Mouse (Mus musculus) MEL (cell line): ENCODE measurements around the gene Psme4. TPM values are rescaled to one million over a fixed set of nuclear protein-coding genes. Genes with fewer than 3 reads are reported as not detected.

ENCODE experiments used
- DNase-seq: peaks from one replicate; pipeline ENCODE4 v3.0.0; 2011; ENCODE audit warnings: low read depth, low spot score
- H3K27ac ChIP-seq: 2 replicates; pipeline ENCODE4 v1.5.1; 2012; ENCODE audit warnings: low read depth, mild to moderate bottlenecking, control low read depth, low read length, moderate library complexity; ENCODE audit not compliant: control insufficient read depth
- H3K27me3 ChIP-seq, 2 experiments: fragments of 150-350 bp in 1 of 2; sonication (generic) in 1 of 2; 2 replicates each; pipeline ENCODE4 v1.6.1; 2012; ENCODE audit warnings: low read length in 2 of 2, mild to moderate bottlenecking in 2 of 2, improper control_type of control experiment in 1 of 2, moderate library complexity in 1 of 2; ENCODE audit not compliant: insufficient read depth in 2 of 2, control insufficient read depth in 1 of 2
- H3K36me3 ChIP-seq, 2 experiments: 2 replicates each; pipeline ENCODE4 v1.6.1; 2012 to 2014; ENCODE audit warnings: low read length in 2 of 2, improper control_type of control experiment in 1 of 2, inconsistent platforms in 1 of 2, mild to moderate bottlenecking in 1 of 2; ENCODE audit not compliant: insufficient read depth in 2 of 2, control insufficient read depth in 1 of 2
- H3K4me1 ChIP-seq, 2 experiments: fragments of 150-350 bp in 1 of 2; sonication (generic) in 1 of 2; 2 replicates each; pipeline ENCODE4 v1.6.1; 2012; ENCODE audit warnings: low read length in 2 of 2, improper control_type of control experiment in 1 of 2, mild to moderate bottlenecking in 1 of 2; ENCODE audit not compliant: insufficient read depth in 2 of 2, control insufficient read depth in 1 of 2
- H3K4me3 ChIP-seq, 2 experiments: fragments of 150-350 bp in 1 of 2; sonication (generic) in 1 of 2; 2 replicates each; pipeline ENCODE4 v1.5.1; 2012; ENCODE audit warnings: low read depth in 2 of 2, low read length in 2 of 2, mild to moderate bottlenecking in 2 of 2, moderate library complexity in 2 of 2, control low read depth in 1 of 2, improper control_type of control experiment in 1 of 2; ENCODE audit not compliant: control insufficient read depth in 1 of 2, insufficient read depth in 1 of 2
- H3K79me2 ChIP-seq: 2 replicates; pipeline ENCODE4 v1.6.1; 2012; ENCODE audit warnings: mild to moderate bottlenecking, low read length, moderate library complexity; ENCODE audit not compliant: control insufficient read depth, poor library complexity, insufficient read depth
- H3K9ac ChIP-seq: 2 replicates; pipeline ENCODE4 v1.6.1; 2012; ENCODE audit warnings: low read depth, mild to moderate bottlenecking, control low read depth, low read length, moderate library complexity; ENCODE audit not compliant: control insufficient read depth, poor library complexity, severe bottlenecking
- H3K9me3 ChIP-seq: fragments of 150-350 bp; sonication (generic); replicated peaks from 2 replicates; pipeline ENCODE4 v1.6.1; 2012; ENCODE audit warnings: mild to moderate bottlenecking, low read length, improper control_type of control experiment, moderate library complexity; ENCODE audit not compliant: insufficient read depth
- CHD1 ChIP-seq: IDR thresholded peaks from 2 replicates; pipeline ENCODE4 v1.6.1; 2012; ENCODE audit warnings: low read depth, mild to moderate bottlenecking, inconsistent platforms, low read length, improper control_type of control experiment
- CHD2 ChIP-seq: IDR thresholded peaks from 2 replicates; pipeline ENCODE4 v1.6.1; 2011; ENCODE audit warnings: low read length, improper control_type of control experiment
- E2F4 ChIP-seq: IDR thresholded peaks from 2 replicates; pipeline ENCODE4 v1.6.1; 2011; ENCODE audit warnings: low read depth, low read length, improper control_type of control experiment, borderline replicate concordance
- ETS1 ChIP-seq: IDR thresholded peaks from 2 replicates; pipeline ENCODE4 v1.6.1; 2012; ENCODE audit warnings: low read depth, mild to moderate bottlenecking, inconsistent platforms, low read length, improper control_type of control experiment, moderate library complexity
- GABPA ChIP-seq: IDR thresholded peaks from 2 replicates; pipeline ENCODE4 v1.6.1; 2012; ENCODE audit warnings: low read depth, mild to moderate bottlenecking, inconsistent platforms, low read length, improper control_type of control experiment, moderate library complexity
- GATA1 ChIP-seq: IDR thresholded peaks from 2 replicates; pipeline ENCODE4 v1.6.1; 2011; ENCODE audit warnings: low read depth, low read length, improper control_type of control experiment
- HCFC1 ChIP-seq: IDR thresholded peaks from 2 replicates; pipeline ENCODE4 v1.6.1; 2012; ENCODE audit warnings: low read depth, mild to moderate bottlenecking, inconsistent platforms, low read length, improper control_type of control experiment, moderate library complexity
- JUND ChIP-seq: IDR thresholded peaks from 2 replicates; pipeline ENCODE4 v1.6.1; 2011; ENCODE audit warnings: low read depth, mild to moderate bottlenecking, improper control_type of control experiment, low read length
- MEF2A ChIP-seq: IDR thresholded peaks from 2 replicates; pipeline ENCODE4 v1.6.1; 2014; ENCODE audit warnings: low read depth, mild to moderate bottlenecking, inconsistent platforms, low read length, improper control_type of control experiment; ENCODE audit not compliant: poor library complexity, insufficient replicate concordance, severe bottlenecking; ENCODE audit errors: extremely low read depth
- MXI1 ChIP-seq: IDR thresholded peaks from 2 replicates; pipeline ENCODE4 v1.6.1; 2011; ENCODE audit warnings: mild to moderate bottlenecking, low read depth, low read length, improper control_type of control experiment
- MYC ChIP-seq: IDR thresholded peaks from 2 replicates; pipeline ENCODE4 v1.6.1; 2011; ENCODE audit warnings: low read depth, mild to moderate bottlenecking, low read length, improper control_type of control experiment, moderate library complexity
- POLR2A ChIP-seq, 2 experiments: IDR thresholded peaks; 2 replicates each; pipeline ENCODE4 v1.6.1; 2011 to 2012; ENCODE audit warnings: low read length in 2 of 2, mild to moderate bottlenecking in 2 of 2, control low read depth in 1 of 2, improper control_type of control experiment in 1 of 2, low read depth in 1 of 2, moderate library complexity in 1 of 2; ENCODE audit not compliant: control insufficient read depth in 1 of 2, insufficient read depth in 1 of 2, poor library complexity in 1 of 2
- POLR2AphosphoS2 ChIP-seq: IDR thresholded peaks from 2 replicates; pipeline ENCODE4 v1.6.1; 2011; ENCODE audit warnings: low read length, improper control_type of control experiment
- SIN3A ChIP-seq: IDR thresholded peaks from 2 replicates; pipeline ENCODE4 v1.6.1; 2012; ENCODE audit warnings: low read length, improper control_type of control experiment, inconsistent platforms
- TAL1 ChIP-seq: IDR thresholded peaks from 2 replicates; pipeline ENCODE4 v1.6.1; 2012; ENCODE audit warnings: mild to moderate bottlenecking, inconsistent platforms, low read length, moderate library complexity, mixed read lengths
- UBTF ChIP-seq: IDR thresholded peaks from 2 replicates; pipeline ENCODE4 v1.6.1; 2012; ENCODE audit warnings: low read depth, mild to moderate bottlenecking, inconsistent platforms, low read length, improper control_type of control experiment, moderate library complexity, borderline replicate concordance; ENCODE audit not compliant: insufficient read depth
- USF1 ChIP-seq: IDR thresholded peaks from 2 replicates; pipeline ENCODE4 v1.6.1; 2014; ENCODE audit warnings: low read depth, mild to moderate bottlenecking, inconsistent platforms, low read length, improper control_type of control experiment, moderate library complexity
- USF2 ChIP-seq, 2 experiments: IDR thresholded peaks; 2 replicates each; pipeline ENCODE4 v1.6.1; 2011 to 2012; ENCODE audit warnings: improper control_type of control experiment in 2 of 2, low read length in 2 of 2, borderline replicate concordance in 1 of 2, inconsistent platforms in 1 of 2, low read depth in 1 of 2, mild to moderate bottlenecking in 1 of 2; ENCODE audit not compliant: insufficient read depth in 1 of 2
- ZC3H11A ChIP-seq: IDR thresholded peaks from 2 replicates; pipeline ENCODE4 v1.6.1; 2012; ENCODE audit warnings: low read depth, mild to moderate bottlenecking, inconsistent platforms, low read length, improper control_type of control experiment
- ZMIZ1 ChIP-seq: IDR thresholded peaks from 2 replicates; pipeline ENCODE4 v1.6.1; 2012; ENCODE audit warnings: low read depth, mild to moderate bottlenecking, inconsistent platforms, low read length, improper control_type of control experiment, moderate library complexity
- polyA plus RNA-seq, 2 experiments: library from polyadenylated mRNA; stranded (reverse) in 1 of 2; unstranded in 1 of 2; fragments of >175 nt in 1 of 2; fragments of >200 nt in 1 of 2; gene quantifications; 2 replicates each; pipeline versions ENCODE4 v1.2.1 to v1.2.4; 2012; ENCODE audit warnings: low replicate concordance in 2 of 2, low read depth in 1 of 2; ENCODE audit not compliant: insufficient read length in 2 of 2, insufficient read depth in 1 of 2, missing spikeins in 1 of 2
- total RNA-seq: library from RNA; depleted of rRNA; stranded (reverse); fragments of 300-350 nt; gene quantifications from 2 replicates; pipeline ENCODE4 v1.2.3, GENCODE M21; 2012

Psme4 gene
- total and polyA plus RNA-seq, 3 experiments, result 42.5 to 96.4 (median 45.6) TPM

GRCm38 (mm10) chr11:30777498-30777897 lies 6.0 kb downstream of the Psme4 start:
- Histone ChIP-seq H3K9me3 (no peaks in the 10 kb centered on the region), H3K79me2 (peaks cover 62% of the 10 kb centered on the region), H3K4me1 (peaks cover 11 to 12% of the 10 kb centered on the region in 2 experiments), H3K36me3 (peaks cover 2 to 35% of the 10 kb centered on the region in 2 experiments; a peak in 3 of 4 replicates), H3K27me3 (no peaks in the 10 kb centered on the region), H3K9ac (no peak overlapping the region), H3K27ac (no peak overlapping the region), H3K4me3 (no peak overlapping the region)
- TF ChIP-seq GATA1, result peak; percentile 33; the same call in 1 of the 2 replicates
- TF ChIP-seq POLR2AphosphoS2, result no peak
- no peak for TF ChIP-seq CHD2
- no peak for TF ChIP-seq JUND
- DNase-seq, result peak; percentile 62

DNA sequence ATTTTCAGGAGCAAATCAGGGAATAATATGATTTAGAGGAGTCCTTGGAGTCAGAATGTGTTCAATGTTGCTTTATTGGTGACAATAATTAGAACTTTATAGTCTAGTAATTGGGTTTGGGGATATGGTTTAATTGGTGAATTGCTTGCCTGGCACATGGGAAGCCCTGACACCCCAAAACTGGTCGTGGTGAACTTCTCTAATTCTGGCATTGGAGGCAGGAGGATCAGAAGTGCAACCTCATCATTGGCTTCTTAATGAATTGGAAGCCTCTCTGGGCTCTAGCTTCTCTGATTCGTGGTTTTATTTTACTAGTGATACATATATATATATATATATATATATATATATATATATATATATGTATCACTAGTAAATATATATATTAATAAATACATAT lies 9.4 kb downstream of the Psme4 start:
- Histone ChIP-seq H3K27me3 (no peaks in the 10 kb centered on the region), H3K27ac (no peak overlapping the region), H3K79me2 (peaks cover 51% of the 10 kb centered on the region), H3K9me3 (no peaks in the 10 kb centered on the region), H3K36me3 (peaks cover 4 to 22% of the 10 kb centered on the region in 2 experiments), H3K4me3 (no peak overlapping the region), H3K9ac (no peak overlapping the region), H3K4me1 (peaks cover 2 to 9% of the 10 kb centered on the region in 2 experiments)
- DNase-seq, result peak; percentile 49
- TF ChIP-seq MXI1 (no peak), CHD2 (no peak), ZC3H11A (no peak), SIN3A (no peak), UBTF (no peak), POLR2A (IDR thresholded peaks at IDR 0.05; ENCODE audit: control insufficient read depth in 1 of 2, insufficient read depth in 1 of 2, low read depth in 1 of 2, low read length in 2 of 2, poor library complexity in 1 of 2) (no peak), CHD1 (no peak), MYC (no peak), GATA1 (no peak), TAL1 (no peak), USF2 (IDR thresholded peaks at IDR 0.05; ENCODE audit: borderline replicate concordance in 1 of 2, insufficient read depth in 1 of 2, low read depth in 1 of 2, low read length in 2 of 2) (no peak), ZMIZ1 (no peak), POLR2AphosphoS2 (no peak), HCFC1 (no peak), ETS1 (no peak), JUND (no peak), MEF2A (no peak), USF1 (no peak), E2F4 (no peak), GABPA (no peak)
